Mouse (Mus musculus): ENCODE results near the gene Arhgap15. TPM values are rescaled to one million over a fixed set of nuclear protein-coding genes. Genes with fewer than 3 reads are reported as not detected.

Gene Arhgap15
- polyA plus RNA-seq, 1 experiment from 2014 or later = 1.4 TPM

- no peaks in the 10 kb centered on the region for H3K27me3 ChIP-seq
- 0 out of 2 replicates have a peak, but pooled peaks cover 3% of the 10 kb centered on the region for H3K9me3 ChIP-seq (replicated peaks)
- WGBS = 84% methylated on average over 3 of the region's 3 CpGs
- H3K27ac ChIP-seq = no peak overlapping the region
- no peaks in the 10 kb centered on the region for H3K36me3 ChIP-seq
- no peak overlapping the region for H3K4me2 ChIP-seq (replicated peaks)
- no peak overlapping the region for H3K9ac ChIP-seq
- H3K4me1 ChIP-seq = no peaks in the 10 kb centered on the region
- H3K4me3 ChIP-seq = no peak overlapping the region
- ATAC-seq (ENCODE audit: low FRiP score) = no peak
Observed at GRCm38 (mm10) chr2:44192058-44192457, 443.4 kb downstream of the Arhgap15 start.

- Histone ChIP-seq H3K27me3 (no peaks in the 10 kb centered on the region), H3K9me3 (replicated peaks) (0 out of 2 replicates have a peak, but pooled peaks cover 4% of the 10 kb centered on the region), H3K9ac (no peak overlapping the region), H3K27ac (no peak overlapping the region), H3K4me3 (no peak overlapping the region), H3K4me1 (peaks cover 6% of the 10 kb centered on the region; the same call in 1 of the 2 replicates), H3K4me2 (replicated peaks) (no peak overlapping the region), H3K36me3 (no peaks in the 10 kb centered on the region)
- no peak for ATAC-seq (ENCODE audit: low FRiP score)
- 93% methylated on average over 7 of the region's 7 CpGs for WGBS
Observed at GRCm38 (mm10) chr2:44215506-44215905, 466.9 kb downstream of the Arhgap15 start.

GRCm38 (mm10) chr2:44217811-44218210 is 469.2 kb downstream of the Arhgap15 start:
- Histone ChIP-seq H3K9ac (no peak overlapping the region), H3K9me3 (replicated peaks) (0 out of 2 replicates have a peak, but pooled peaks cover 4% of the 10 kb centered on the region), H3K36me3 (no peaks in the 10 kb centered on the region), H3K27ac (no peak overlapping the region), H3K4me2 (replicated peaks) (no peak overlapping the region), H3K27me3 (no peaks in the 10 kb centered on the region), H3K4me3 (no peak overlapping the region), H3K4me1 (peaks cover 9% of the 10 kb centered on the region; the same call in 1 of the 2 replicates)
- 66% methylated on average over 6 of the region's 6 CpGs for WGBS
- ATAC-seq (ENCODE audit: low FRiP score) = no peak

GRCm38 (mm10) chr2:44218317-44218716 is 469.7 kb downstream of the Arhgap15 start:
- no peak overlapping the region for H3K4me3 ChIP-seq
- ATAC-seq (ENCODE audit: low FRiP score) = peak; percentile 43; the same call in 1 of the 2 replicates
- H3K4me1 ChIP-seq = peaks cover 9% of the 10 kb centered on the region; the same call in 1 of the 2 replicates
- 0 out of 2 replicates have a peak, but pooled peaks cover under 1% of the 10 kb centered on the region for H3K9me3 ChIP-seq (replicated peaks)
- no peaks in the 10 kb centered on the region for H3K27me3 ChIP-seq
- no peak overlapping the region for H3K4me2 ChIP-seq (replicated peaks)
- H3K9ac ChIP-seq = no peak overlapping the region
- H3K27ac ChIP-seq = no peak overlapping the region
- H3K36me3 ChIP-seq = no peaks in the 10 kb centered on the region
- 19% methylated on average over 8 of the region's 8 CpGs for WGBS

- Histone ChIP-seq H3K9ac (no peak overlapping the region), H3K4me2 (replicated peaks) (no peak overlapping the region), H3K27ac (no peak overlapping the region), H3K9me3 (replicated peaks) (no peaks in the 10 kb centered on the region), H3K4me1 (peaks cover 9% of the 10 kb centered on the region; the same call in 1 of the 2 replicates), H3K4me3 (no peak overlapping the region), H3K27me3 (no peaks in the 10 kb centered on the region), H3K36me3 (no peaks in the 10 kb centered on the region)
- WGBS = 64% methylated on average over 2 of the region's 2 CpGs
- no peak for ATAC-seq (ENCODE audit: low FRiP score)
Observed at GRCm38 (mm10) chr2:44221686-44222085, 473.1 kb downstream of the Arhgap15 start.

- H3K4me2 ChIP-seq (replicated peaks) = no peak overlapping the region
- H3K9me3 ChIP-seq (replicated peaks) = no peaks in the 10 kb centered on the region
- no peak overlapping the region for H3K9ac ChIP-seq
- WGBS = 10% methylated on average over 6 of the region's 6 CpGs
- H3K4me3 ChIP-seq = no peak overlapping the region
- H3K27ac ChIP-seq = no peak overlapping the region
- no peaks in the 10 kb centered on the region for H3K36me3 ChIP-seq
- H3K4me1 ChIP-seq = peaks cover 9% of the 10 kb centered on the region; the same call in 1 of the 2 replicates
- no peaks in the 10 kb centered on the region for H3K27me3 ChIP-seq
- ATAC-seq (ENCODE audit: low FRiP score) = no peak
Observed at GRCm38 (mm10) chr2:44222176-44222753, 473.6 kb downstream of the Arhgap15 start.

- Histone ChIP-seq H3K27me3 (no peaks in the 10 kb centered on the region), H3K9ac (no peak overlapping the region), H3K4me3 (no peak overlapping the region), H3K4me2 (replicated peaks) (no peak overlapping the region), H3K36me3 (no peaks in the 10 kb centered on the region), H3K4me1 (peaks cover 3% of the 10 kb centered on the region; the same call in 1 of the 2 replicates), H3K9me3 (replicated peaks) (no peaks in the 10 kb centered on the region), H3K27ac (no peak overlapping the region)
- WGBS = 14% methylated on average over 1 of the region's 1 CpGs
- no peak for ATAC-seq (ENCODE audit: low FRiP score)
Observed at GRCm38 (mm10) chr2:44234856-44235255, 486.2 kb downstream of the Arhgap15 start.

GRCm38 (mm10) chr2:44241657-44242454 is 493.2 kb downstream of the Arhgap15 start:
- Histone ChIP-seq H3K9me3 (replicated peaks) (no peaks in the 10 kb centered on the region), H3K36me3 (no peaks in the 10 kb centered on the region), H3K4me3 (no peak overlapping the region), H3K9ac (no peak overlapping the region), H3K4me2 (replicated peaks) (no peak overlapping the region), H3K27me3 (no peaks in the 10 kb centered on the region), H3K4me1 (peaks cover 15% of the 10 kb centered on the region), H3K27ac (no peak overlapping the region)
- ATAC-seq (ENCODE audit: low FRiP score) = peak; percentile 62; the same call in 1 of the 2 replicates
- WGBS = 29% methylated on average over 7 of the region's 7 CpGs

GRCm38 (mm10) chr2:44242628-44243255 is 494.1 kb downstream of the Arhgap15 start:
- no peak overlapping the region for H3K4me2 ChIP-seq (replicated peaks)
- H3K27ac ChIP-seq = no peak overlapping the region; the same call in 1 of the 2 replicates
- peak; percentile 74 for ATAC-seq (ENCODE audit: low FRiP score)
- no peak overlapping the region for H3K4me3 ChIP-seq
- no peaks in the 10 kb centered on the region for H3K36me3 ChIP-seq
- H3K27me3 ChIP-seq = no peaks in the 10 kb centered on the region
- H3K9ac ChIP-seq = no peak overlapping the region
- 61% methylated on average over 15 of the region's 15 CpGs for WGBS
- H3K9me3 ChIP-seq (replicated peaks) = no peaks in the 10 kb centered on the region
- H3K4me1 ChIP-seq = peaks cover 15% of the 10 kb centered on the region

- ATAC-seq (ENCODE audit: low FRiP score) = no peak
- no peak overlapping the region for H3K9ac ChIP-seq
- H3K27me3 ChIP-seq = no peaks in the 10 kb centered on the region
- no peak overlapping the region for H3K4me2 ChIP-seq (replicated peaks)
- H3K4me3 ChIP-seq = no peak overlapping the region
- no peak overlapping the region for H3K27ac ChIP-seq
- 56% methylated on average over 4 of the region's 4 CpGs for WGBS
- no peaks in the 10 kb centered on the region for H3K9me3 ChIP-seq (replicated peaks)
- no peaks in the 10 kb centered on the region for H3K36me3 ChIP-seq
- H3K4me1 ChIP-seq = no peaks in the 10 kb centered on the region
Observed at GRCm38 (mm10) chr2:44255343-44255742, 506.7 kb downstream of the Arhgap15 start.

- WGBS = 69% methylated on average over 2 of the region's 2 CpGs
- H3K4me3 ChIP-seq = no peak overlapping the region
- no peak overlapping the region for H3K4me2 ChIP-seq (replicated peaks)
- no peaks in the 10 kb centered on the region for H3K4me1 ChIP-seq
- no peak overlapping the region for H3K9ac ChIP-seq
- H3K9me3 ChIP-seq (replicated peaks) = no peaks in the 10 kb centered on the region
- H3K27ac ChIP-seq = no peak overlapping the region
- ATAC-seq (ENCODE audit: low FRiP score) = no peak
- H3K36me3 ChIP-seq = no peaks in the 10 kb centered on the region
- H3K27me3 ChIP-seq = no peaks in the 10 kb centered on the region
Observed at GRCm38 (mm10) chr2:44257946-44258345, 509.3 kb downstream of the Arhgap15 start.
